Mouse (Mus musculus) gastrocnemius, adult 8-10 months (tissue): ENCODE data around the gene Ssmem1. TPM values are rescaled to one million over a fixed set of nuclear protein-coding genes. Genes with fewer than 3 reads are reported as not detected.

Experiments
- DNase-seq, 2 experiments: peaks; one replicate each; pipeline ENCODE4 v3.0.0; 2022; ENCODE audit warnings: low spot score in 2 of 2
- total RNA-seq, 4 experiments: library from RNA; stranded (reverse); gene quantifications; 2 replicates each; pipeline ENCODE4 v1.2.4; 2022

The Ssmem1 gene
- total RNA-seq, 4 experiments from 2014 or later, result 0.36 TPM; not detected in 3

- DNase-seq, result no peak
These were observed 43.0 kb downstream of the Ssmem1 start for GRCm38 (mm10) chr6:30552628-30553027.

- DNase-seq, result no peak
These were observed 43.8 kb downstream of the Ssmem1 start for GRCm38 (mm10) chr6:30553381-30554010.

GRCm38 (mm10) chr6:30554092-30554491 lies 44.4 kb downstream of the Ssmem1 start:
- no peak for DNase-seq

GRCm38 (mm10) chr6:30554621-30555170 lies 45.0 kb downstream of the Ssmem1 start:
- no peak for DNase-seq

GRCm38 (mm10) chr6:30556080-30556479 lies 46.4 kb downstream of the Ssmem1 start:
- peak; percentile 24 to 38 for DNase-seq

- no peak for DNase-seq
These were observed 50.1 kb downstream of the Ssmem1 start for GRCm38 (mm10) chr6:30559726-30560125.

GRCm38 (mm10) chr6:30562132-30562531 lies 52.5 kb downstream of the Ssmem1 start:
- DNase-seq, result no peak

- DNase-seq, result no peak
These were observed 53.9 kb downstream of the Ssmem1 start for GRCm38 (mm10) chr6:30563575-30563974.

GRCm38 (mm10) chr6:30564051-30564450 lies 54.4 kb downstream of the Ssmem1 start:
- no peak for DNase-seq

- no peak for DNase-seq
These were observed 58.4 kb downstream of the Ssmem1 start, which contains the start of gene Cpa4 for GRCm38 (mm10) chr6:30568069-30568468. Gene Cpa4, plus strand, starts transcription at chr6:30568369.

- DNase-seq, result no peak
These were observed 59.7 kb downstream of the Ssmem1 start for GRCm38 (mm10) chr6:30569331-30569730.

Other genes starting within 250 kb of the Ssmem1 start
- gene Ube2h, start 205.3 kb upstream of the Ssmem1 start, total RNA-seq, result 10 to 100 TPM; 47.9 to 63.1 (median 52.5) TPM
- gene Zc3hc1, start 118.8 kb upstream of the Ssmem1 start, total RNA-seq, result 10 to 100 TPM; 17.6 to 20.2 (median 19.3) TPM
- gene Klhdc10, start 108.0 kb upstream of the Ssmem1 start, total RNA-seq, result 10 to 100 TPM; 35.6 to 46.1 (median 40.0) TPM
- gene Tmem209, start 66 bp upstream of the Ssmem1 start, total RNA-seq, result 10 to 100 TPM in 3 of 4 experiments, 1 to 10 TPM in 1; 9.2 to 12.5 (median 10.6) TPM
- gene Cpa2, start 31.7 kb downstream of the Ssmem1 start, total RNA-seq, result under 1 TPM in 1 of 4 experiments, not detected in 3; 0.21 TPM
- not detected for gene Cpa4, start 58.5 kb downstream of the Ssmem1 start, total RNA-seq
- gene Cpa5, start 101.2 kb downstream of the Ssmem1 start, total RNA-seq, result not detected
- not detected for gene Cpa1, start 129.4 kb downstream of the Ssmem1 start, total RNA-seq
- gene Cep41, start 183.9 kb downstream of the Ssmem1 start, total RNA-seq, result under 1 TPM; 0.12 to 0.83 (median 0.41) TPM
- 1 to 10 TPM; 1.2 to 2.9 (median 1.5) TPM for gene Mest, start 213.7 kb downstream of the Ssmem1 start, total RNA-seq